Mouse (Mus musculus) embryonic facial prominence, embryonic 12.5 days (tissue): ENCODE results near the gene Ptgdr2. TPM values are rescaled to one million over a fixed set of nuclear protein-coding genes. Genes with fewer than 3 reads are reported as not detected.

ENCODE experiments used
- ATAC-seq: fragments of 200-750 bp; cut with Nextera tagmentation; 2 replicates; pipeline ENCODE4 v1.8.0; 2017; ENCODE audit not compliant: insufficient number of reproducible peaks, insufficient read depth, low FRiP score, low TSS enrichment
- H3K27ac ChIP-seq: fragments of 300-500 bp; sonication (generic); 2 replicates; pipeline ENCODE4 v1.5.1; 2016; ENCODE audit warnings: mild to moderate bottlenecking
- H3K27me3 ChIP-seq: fragments of 300-500 bp; sonication (generic); 2 replicates; pipeline ENCODE4 v1.6.1; 2016; ENCODE audit warnings: mild to moderate bottlenecking, moderate library complexity
- H3K36me3 ChIP-seq: fragments of 300-500 bp; sonication (generic); 2 replicates; pipeline ENCODE4 v1.6.1; 2016; ENCODE audit warnings: mild to moderate bottlenecking
- H3K4me1 ChIP-seq: fragments of 300-500 bp; sonication (generic); 2 replicates; pipeline ENCODE4 v1.6.1; 2016
- H3K4me2 ChIP-seq: fragments of 300-500 bp; sonication (generic); replicated peaks from 2 replicates; pipeline ENCODE4 v1.6.1; 2016; ENCODE audit warnings: mild to moderate bottlenecking, moderate library complexity
- H3K4me3 ChIP-seq: fragments of 300-500 bp; sonication (generic); 2 replicates; pipeline ENCODE4 v1.5.1; 2016; ENCODE audit warnings: mild to moderate bottlenecking
- H3K9ac ChIP-seq: fragments of 300-500 bp; sonication (generic); 2 replicates; pipeline ENCODE4 v1.6.1; 2016; ENCODE audit warnings: mild to moderate bottlenecking, moderate library complexity
- H3K9me3 ChIP-seq: fragments of 300-500 bp; sonication (generic); 2 replicates; pipeline ENCODE4 v1.6.1; 2016; ENCODE audit warnings: mild to moderate bottlenecking, moderate library complexity
- WGBS: fragments of 180-500 bp; shearing (Covaris S2); methylation state at CpG from one replicate; pipeline ENCODE4 v1.1.7; 2016; 5-methylcytosine and 5-hydroxymethylcytosine counted together
- polyA plus RNA-seq: library from polyadenylated mRNA; unstranded; fragments of >200 nt; fragmentation: Nextera tagmentation; extraction: Ambion mirVana; gene quantifications from 2 replicates; pipeline ENCODE4 v1.2.1, GENCODE M21; 2016

Gene Ptgdr2
- polyA plus RNA-seq, 1 experiment from 2014 or later: 0.18 TPM

- no peak overlapping the region for H3K4me2 ChIP-seq
- WGBS: 83% methylated on average over 5 of the region's 5 CpGs
- ATAC-seq: no peak
Observed at GRCm38 (mm10) chr19:10936077-10936476, 883 bp upstream of the Ptgdr2 start.

GRCm38 (mm10) chr19:10938771-10939170 lies 1.8 kb downstream of the Ptgdr2 start:
- no peak for ATAC-seq
- no peak overlapping the region for H3K27ac ChIP-seq
- peaks cover 18% of the 10 kb centered on the region for H3K36me3 ChIP-seq
- no peak overlapping the region for H3K9ac ChIP-seq
- H3K9me3 ChIP-seq: no peaks in the 10 kb centered on the region
- H3K4me3 ChIP-seq: no peak overlapping the region
- H3K4me1 ChIP-seq: peaks cover 6% of the 10 kb centered on the region
- no peak overlapping the region for H3K4me2 ChIP-seq
- WGBS: 50% methylated on average over 3 of the region's 3 CpGs
- no peaks in the 10 kb centered on the region for H3K27me3 ChIP-seq

More at GRCm38 (mm10) chr19:10936077-10936476, 883 bp upstream of the Ptgdr2 start:
- Histone ChIP-seq H3K27ac (no peak overlapping the region), H3K4me3 (no peak overlapping the region), H3K4me1 (peaks cover 5% of the 10 kb centered on the region), H3K36me3 (no peaks in the 10 kb centered on the region), H3K9me3 (no peaks in the 10 kb centered on the region), H3K9ac (no peak overlapping the region), H3K27me3 (no peaks in the 10 kb centered on the region)

GRCm38 (mm10) chr19:10940097-10940800 lies 3.3 kb downstream of the Ptgdr2 start:
- H3K36me3 ChIP-seq: peaks cover 33% of the 10 kb centered on the region
- peak overlapping the region; percentile 83 for H3K4me2 ChIP-seq
- peak overlapping the region; percentile 56 for H3K9ac ChIP-seq
- WGBS: 19% methylated on average over 37 of the region's 37 CpGs
- H3K9me3 ChIP-seq: no peaks in the 10 kb centered on the region
- H3K27me3 ChIP-seq: no peaks in the 10 kb centered on the region
- peak; percentile 79 for ATAC-seq
- H3K27ac ChIP-seq: no peak overlapping the region
- peak overlapping the region; percentile 37 for H3K4me3 ChIP-seq
- peaks cover 6% of the 10 kb centered on the region for H3K4me1 ChIP-seq

GRCm38 (mm10) chr19:10940801-10941457 lies 4.0 kb downstream of the Ptgdr2 start:
- Histone ChIP-seq H3K27ac (no peak overlapping the region), H3K9ac (peak overlapping the region; percentile 56), H3K9me3 (no peaks in the 10 kb centered on the region), H3K4me1 (peaks cover 6% of the 10 kb centered on the region), H3K4me2 (peak overlapping the region; percentile 83), H3K27me3 (no peaks in the 10 kb centered on the region), H3K36me3 (peaks cover 36% of the 10 kb centered on the region), H3K4me3 (peak overlapping the region; percentile 37)
- ATAC-seq: peak; percentile 16; the same call in 1 of the 2 replicates
- WGBS: 3% methylated on average over 40 of the region's 40 CpGs

- WGBS: 86% methylated on average over 3 of the region's 3 CpGs
- Histone ChIP-seq H3K36me3 (peaks cover 43% of the 10 kb centered on the region), H3K9me3 (no peaks in the 10 kb centered on the region), H3K4me2 (no peak overlapping the region), H3K9ac (no peak overlapping the region), H3K27ac (no peak overlapping the region), H3K4me3 (no peak overlapping the region), H3K4me1 (peaks cover 26% of the 10 kb centered on the region), H3K27me3 (no peaks in the 10 kb centered on the region)
- ATAC-seq: no peak
Observed at GRCm38 (mm10) chr19:10943955-10944354, 7.0 kb downstream of the Ptgdr2 start.

- H3K9ac ChIP-seq: no peak overlapping the region
- 0 out of 2 replicates have a peak overlapping the region, but pooled peaks have one; percentile 2 for H3K4me3 ChIP-seq
- H3K27me3 ChIP-seq: no peaks in the 10 kb centered on the region
- no peaks in the 10 kb centered on the region for H3K9me3 ChIP-seq
- peaks cover 43% of the 10 kb centered on the region for H3K36me3 ChIP-seq
- ATAC-seq: no peak
- peaks cover 25% of the 10 kb centered on the region for H3K4me1 ChIP-seq
- WGBS: 88% methylated on average over 3 of the region's 3 CpGs
- no peak overlapping the region for H3K27ac ChIP-seq
- peak overlapping the region; percentile 100 for H3K4me2 ChIP-seq
Observed at GRCm38 (mm10) chr19:10946506-10946905, 9.5 kb downstream of the Ptgdr2 start.

GRCm38 (mm10) chr19:10947219-10947618 lies 10.3 kb downstream of the Ptgdr2 start:
- H3K4me2 ChIP-seq: peak overlapping the region; percentile 100
- H3K9me3 ChIP-seq: no peaks in the 10 kb centered on the region
- H3K4me3 ChIP-seq: peak overlapping the region; percentile 87
- H3K27ac ChIP-seq: no peak overlapping the region
- no peaks in the 10 kb centered on the region for H3K27me3 ChIP-seq
- ATAC-seq: no peak
- peaks cover 30% of the 10 kb centered on the region for H3K4me1 ChIP-seq
- peaks cover 39% of the 10 kb centered on the region for H3K36me3 ChIP-seq
- WGBS: 89% methylated on average over 5 of the region's 5 CpGs
- peak overlapping the region; percentile 84 for H3K9ac ChIP-seq

GRCm38 (mm10) chr19:10948416-10948815 lies 11.5 kb downstream of the Ptgdr2 start:
- Histone ChIP-seq H3K4me1 (peaks cover 30% of the 10 kb centered on the region), H3K9me3 (no peaks in the 10 kb centered on the region), H3K27me3 (peaks cover 3% of the 10 kb centered on the region; the same call in 1 of the 2 replicates), H3K9ac (peak overlapping the region; percentile 84), H3K4me3 (peak overlapping the region; percentile 87), H3K4me2 (peak overlapping the region; percentile 100), H3K36me3 (peaks cover 29% of the 10 kb centered on the region), H3K27ac (no peak overlapping the region)
- WGBS: under 1% methylated on average over 20 of the region's 20 CpGs
- ATAC-seq: no peak

- Histone ChIP-seq H3K4me1 (peaks cover 30% of the 10 kb centered on the region), H3K9me3 (no peaks in the 10 kb centered on the region), H3K36me3 (peaks cover 22% of the 10 kb centered on the region), H3K27me3 (peaks cover 3% of the 10 kb centered on the region; the same call in 1 of the 2 replicates), H3K4me3 (peak within 1 kb of the TSS; percentile 87), H3K4me2 (peak within 1 kb of the TSS; percentile 100), H3K9ac (peak within 1 kb of the TSS; percentile 84), H3K27ac (peak within 1 kb of the TSS; percentile 50; the same call in 1 of the 2 replicates)
- ATAC-seq: peak; percentile 92
- WGBS: under 1% methylated on average over 30 of the region's 30 CpGs
Observed at GRCm38 (mm10) chr19:10949112-10949511, 12.2 kb downstream of the Ptgdr2 start, which contains the start of gene Ccdc86. Gene Ccdc86, minus strand, starts transcription at chr19:10949266.

- Histone ChIP-seq H3K9ac (peak overlapping the region; percentile 24; the same call in 1 of the 2 replicates), H3K27me3 (peaks cover 3% of the 10 kb centered on the region; the same call in 1 of the 2 replicates), H3K27ac (peak overlapping the region; percentile 50; the same call in 1 of the 2 replicates), H3K4me1 (peaks cover 30% of the 10 kb centered on the region), H3K4me2 (peak overlapping the region; percentile 100), H3K4me3 (peak overlapping the region; percentile 87), H3K36me3 (peaks cover 17% of the 10 kb centered on the region), H3K9me3 (no peaks in the 10 kb centered on the region)
- WGBS: 37% methylated on average over 9 of the region's 9 CpGs
- no peak for ATAC-seq
Observed at GRCm38 (mm10) chr19:10949558-10949957, 12.6 kb downstream of the Ptgdr2 start.

GRCm38 (mm10) chr19:10952021-10952939 lies 15.3 kb downstream of the Ptgdr2 start:
- H3K36me3 ChIP-seq: no peaks in the 10 kb centered on the region
- H3K4me2 ChIP-seq: no peak overlapping the region
- H3K4me1 ChIP-seq: peaks cover 20% of the 10 kb centered on the region
- H3K27ac ChIP-seq: peak overlapping the region; percentile 37; the same call in 1 of the 2 replicates
- peaks cover 3% of the 10 kb centered on the region; the same call in 1 of the 2 replicates for H3K27me3 ChIP-seq
- ATAC-seq: peak; percentile 30; the same call in 1 of the 2 replicates
- no peaks in the 10 kb centered on the region for H3K9me3 ChIP-seq
- no peak overlapping the region for H3K9ac ChIP-seq
- no peak overlapping the region for H3K4me3 ChIP-seq
- WGBS: 68% methylated on average over 11 of the region's 11 CpGs
